Mouse (Mus musculus): ENCODE data around the gene Ift122.

The Ift122 gene

GRCm38 (mm10) chr6:115892363-115892762 lies 39.1 kb downstream of the Ift122 start:
- DNase-seq: no peak

GRCm38 (mm10) chr6:115896346-115896745 lies 43.1 kb downstream of the Ift122 start:
- peak in 1 of 2 experiments; percentile 14 for DNase-seq

- peak; percentile 46 to 81 for DNase-seq
Measured at GRCm38 (mm10) chr6:115897117-115897516, 43.8 kb downstream of the Ift122 start.

DNA sequence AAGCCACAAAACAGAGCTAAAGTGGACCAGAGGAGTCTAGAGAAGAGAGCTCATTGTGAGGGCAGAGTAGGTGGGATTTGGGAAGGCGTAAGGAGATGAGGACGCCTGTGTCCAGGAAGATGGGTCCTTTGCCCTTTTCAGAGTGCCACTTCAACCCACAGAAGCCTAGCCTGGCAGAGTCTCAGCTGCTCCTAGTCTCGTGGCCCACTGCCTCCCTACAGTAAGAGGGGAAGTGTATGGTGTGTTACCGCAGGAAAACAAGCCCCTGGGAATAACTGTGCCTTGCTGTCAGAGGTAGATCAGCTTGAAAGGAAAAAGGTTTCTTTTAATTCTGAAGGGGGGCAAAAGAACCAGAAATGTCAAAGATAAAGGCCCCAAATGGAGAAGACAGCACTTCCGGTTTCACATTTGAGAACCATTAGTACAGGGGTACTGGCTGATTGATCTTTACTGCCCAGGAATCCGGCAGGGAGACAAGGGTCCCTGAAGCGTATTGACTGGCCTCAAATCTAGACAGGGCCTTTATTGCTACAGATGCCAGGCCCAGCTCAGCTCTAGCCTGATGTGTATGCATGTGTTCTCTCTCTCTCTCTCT lies 44.8 kb downstream of the Ift122 start:
- DNase-seq: peak in 1 of 2 experiments; percentile 16

- peak; percentile 81 to 86 for DNase-seq
Measured at GRCm38 (mm10) chr6:115901062-115901461, 47.8 kb downstream of the Ift122 start.

DNA sequence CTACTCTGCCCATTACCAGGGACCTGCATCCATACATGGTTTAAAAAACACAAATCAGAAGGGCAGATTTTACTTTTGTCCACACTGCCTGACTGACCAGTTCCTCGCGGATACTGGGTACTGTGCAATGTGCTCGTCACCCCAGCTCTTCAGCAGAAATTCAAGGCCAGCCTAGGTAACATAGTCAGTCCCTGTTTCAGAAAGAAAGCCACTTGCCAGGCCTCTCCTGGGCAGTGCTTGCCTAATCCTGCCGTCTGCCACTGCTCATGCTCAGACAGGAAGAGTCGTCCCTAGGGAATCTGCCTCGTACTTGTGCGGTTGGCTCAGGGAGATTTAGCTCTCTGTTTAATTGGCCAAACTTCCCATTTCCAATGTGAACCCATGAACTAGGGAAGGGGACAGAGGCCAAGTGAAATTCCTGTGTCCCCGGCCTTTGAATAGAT lies 48.2 kb downstream of the Ift122 start:
- DNase-seq: peak in 1 of 2 experiments; percentile 39

- no peak for DNase-seq
Measured at GRCm38 (mm10) chr6:115902545-115902944, 49.3 kb downstream of the Ift122 start.

DNA sequence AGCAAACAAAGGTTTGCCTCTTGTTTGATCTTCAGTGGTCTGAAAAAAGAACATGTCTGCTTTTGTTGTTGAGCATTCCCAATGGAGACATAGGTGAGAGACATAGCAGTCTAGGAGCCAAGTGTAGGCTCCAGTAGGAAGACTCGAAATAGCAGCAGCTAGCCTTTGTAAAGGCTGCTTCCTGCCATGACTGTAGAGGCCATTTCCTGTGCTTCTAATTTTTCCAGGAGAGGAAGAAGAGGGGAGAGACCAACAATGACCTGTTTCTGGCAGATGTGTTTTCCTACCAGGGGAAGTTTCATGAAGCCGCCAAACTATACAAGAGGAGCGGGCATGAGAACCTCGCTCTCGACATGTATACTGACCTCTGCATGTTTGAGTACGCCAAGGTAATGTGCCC lies 52.3 kb downstream of the Ift122 start:
- DNase-seq: no peak

DNA sequence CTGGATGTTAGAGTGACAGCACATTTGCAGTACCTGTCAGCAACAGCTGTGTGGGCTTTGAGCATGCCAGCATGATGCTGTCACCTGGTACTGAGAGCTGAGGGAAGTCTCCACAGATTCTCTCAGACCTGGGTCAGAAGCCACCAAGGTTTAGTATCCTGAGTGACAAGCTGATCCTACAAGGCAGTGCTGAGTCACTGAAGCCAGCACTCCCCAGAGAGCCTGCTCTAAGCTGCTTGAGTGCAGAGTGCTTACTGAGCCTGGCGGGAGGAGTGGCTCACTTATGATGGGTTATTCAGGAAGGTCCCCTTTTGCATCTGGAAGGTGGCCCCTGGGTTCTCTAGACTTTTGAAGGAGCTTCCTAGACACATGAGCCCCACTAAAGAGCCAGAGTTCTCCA lies 53.2 kb downstream of the Ift122 start:
- DNase-seq: no peak

GRCm38 (mm10) chr6:115906871-115907270 lies 53.6 kb downstream of the Ift122 start:
- DNase-seq: no peak

DNA sequence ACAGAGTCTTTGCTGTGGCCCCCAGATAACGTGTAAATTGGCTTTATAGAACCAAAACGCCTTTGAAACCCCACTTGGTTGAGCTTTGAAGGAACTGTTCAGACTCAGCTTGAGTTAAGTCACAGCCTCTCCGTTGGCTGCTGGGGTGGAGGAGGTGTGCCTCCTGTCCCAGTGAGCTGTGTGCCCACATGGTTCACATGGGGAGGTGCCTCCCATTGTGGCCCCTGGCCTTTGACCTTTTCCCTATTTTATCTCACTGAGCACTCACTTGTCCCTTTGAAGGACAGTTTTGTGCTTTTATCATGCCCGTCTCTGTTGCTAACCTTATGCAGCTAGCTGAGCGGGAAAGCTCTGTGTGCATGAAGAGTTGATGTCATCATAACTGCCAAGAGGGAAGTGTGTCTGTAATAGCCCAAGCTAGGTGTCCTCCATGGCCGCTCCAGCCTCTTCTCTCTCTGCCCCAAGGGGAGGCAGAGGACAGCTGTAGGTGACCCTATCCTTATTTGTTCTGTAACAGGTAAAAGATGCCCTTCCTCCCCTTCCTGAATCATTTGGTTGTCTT lies 55.2 kb downstream of the Ift122 start:
- DNase-seq: no peak

GRCm38 (mm10) chr6:115909052-115909451 lies 55.8 kb downstream of the Ift122 start:
- no peak for DNase-seq

DNA sequence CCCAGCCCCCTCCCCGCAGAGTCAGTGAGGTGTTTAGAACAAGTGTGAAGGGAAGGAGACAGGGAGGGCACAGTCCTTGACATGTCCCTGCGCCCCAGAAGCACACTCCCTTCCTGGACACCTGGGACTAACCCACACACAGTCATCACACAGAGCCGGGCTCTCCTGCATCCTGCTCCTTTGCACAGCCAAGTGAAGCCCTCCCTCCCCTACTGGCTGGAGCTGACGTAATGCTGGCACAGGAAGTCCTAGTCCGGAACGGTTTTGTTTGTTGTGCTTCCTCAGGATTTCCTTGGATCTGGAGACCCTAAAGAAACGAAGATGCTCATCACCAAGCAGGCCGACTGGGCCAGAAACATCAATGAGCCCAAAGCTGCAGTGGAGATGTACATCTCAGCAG lies 56.7 kb downstream of the Ift122 start:
- peak; percentile 81 to 90 for DNase-seq

GRCm38 (mm10) chr6:115911763-115912162 lies 58.5 kb downstream of the Ift122 start:
- no peak for DNase-seq

DNA sequence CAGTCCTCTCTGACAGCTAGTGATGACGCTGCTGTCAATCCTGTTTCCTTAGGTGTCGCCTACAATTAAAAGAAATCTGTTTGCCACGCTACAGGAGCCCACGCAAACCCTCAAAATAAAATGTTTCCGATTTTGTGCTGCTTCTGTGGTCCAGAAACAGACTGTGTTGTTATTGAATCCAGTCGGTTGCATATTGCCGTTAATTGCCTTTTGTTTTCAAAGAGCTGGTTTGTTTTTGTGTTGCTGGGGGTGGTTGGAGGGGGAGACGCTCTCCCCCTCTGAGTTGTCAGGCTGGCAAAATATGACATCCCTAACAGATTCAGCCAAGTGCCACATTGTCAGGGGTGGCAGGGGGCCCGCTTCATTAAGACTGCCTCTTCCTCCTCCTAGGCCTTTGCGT lies 60.2 kb downstream of the Ift122 start:
- DNase-seq: no peak

DNA sequence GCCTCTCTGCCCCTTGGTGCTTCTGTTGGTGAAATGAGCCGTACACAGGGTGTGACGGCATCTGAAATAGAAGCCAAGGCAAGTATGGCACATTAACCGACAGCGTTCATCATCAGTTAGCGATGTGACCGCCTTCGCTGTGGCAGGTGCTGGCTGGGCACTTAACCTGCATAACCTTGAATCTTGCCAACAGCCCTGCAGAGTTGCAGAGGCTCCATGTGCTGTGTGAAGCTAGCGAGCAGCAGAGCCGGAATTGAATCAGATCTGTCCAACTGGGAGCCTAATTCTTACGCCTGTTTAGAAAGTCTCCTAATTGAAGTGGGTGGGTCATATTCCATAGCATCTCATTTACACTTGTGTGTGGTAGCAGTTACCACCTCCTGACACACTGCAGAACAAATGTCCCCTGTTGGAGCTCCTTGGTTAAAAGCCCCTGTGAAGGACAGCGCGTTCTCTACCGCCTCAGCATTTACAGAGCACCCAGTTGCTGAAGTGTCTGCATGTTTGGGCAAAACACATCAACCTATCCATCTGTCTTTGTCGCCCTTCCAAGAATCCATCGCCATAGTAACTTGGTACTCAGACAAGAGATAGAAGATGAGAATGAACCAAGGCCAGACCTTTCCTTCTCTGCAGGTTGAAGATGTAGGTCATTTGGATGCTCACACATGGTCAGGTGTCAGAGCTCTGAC lies 61.4 kb downstream of the Ift122 start:
- DNase-seq: no peak

DNA sequence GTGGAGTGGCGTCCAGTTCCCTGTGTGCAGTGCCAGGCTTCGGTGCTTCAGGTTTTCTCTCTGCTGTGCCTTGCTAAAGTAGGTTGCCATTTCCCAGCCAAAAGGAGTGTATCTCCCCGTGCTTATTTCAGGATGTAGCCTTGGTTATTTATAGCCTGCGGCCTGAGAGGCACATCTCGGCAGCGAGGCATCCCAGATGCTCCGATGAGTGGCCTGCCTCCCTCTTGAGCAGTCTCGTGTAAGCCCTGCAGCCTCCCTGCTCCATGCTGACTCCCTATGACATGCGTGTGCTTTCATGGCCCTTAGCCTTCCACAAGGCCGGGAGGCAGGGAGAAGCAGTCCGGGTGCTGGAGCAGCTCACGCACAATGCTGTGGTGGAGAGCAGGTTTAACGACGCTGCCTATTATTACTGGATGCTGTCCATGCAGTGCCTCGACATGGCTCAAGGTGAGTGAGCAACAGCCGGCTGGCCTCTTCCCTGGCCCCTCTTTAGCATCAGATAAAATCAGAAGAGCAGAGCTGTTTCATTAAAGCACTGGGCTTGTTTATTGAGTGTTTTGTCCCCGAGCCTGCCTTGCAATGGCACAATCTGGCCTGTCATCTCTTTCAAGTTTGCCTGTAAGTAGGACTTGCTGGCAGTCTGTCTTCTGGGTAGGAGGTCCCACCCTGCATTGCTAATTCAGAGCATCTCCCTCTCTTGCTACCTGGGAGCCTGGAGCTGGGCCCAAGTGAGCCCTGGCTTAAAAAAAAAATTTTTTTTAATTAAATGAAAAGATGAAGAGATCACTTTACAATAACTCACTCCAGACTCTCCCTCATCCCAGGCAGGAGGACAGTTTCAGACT lies 62.6 kb downstream of the Ift122 start:
- DNase-seq: no peak

DNA sequence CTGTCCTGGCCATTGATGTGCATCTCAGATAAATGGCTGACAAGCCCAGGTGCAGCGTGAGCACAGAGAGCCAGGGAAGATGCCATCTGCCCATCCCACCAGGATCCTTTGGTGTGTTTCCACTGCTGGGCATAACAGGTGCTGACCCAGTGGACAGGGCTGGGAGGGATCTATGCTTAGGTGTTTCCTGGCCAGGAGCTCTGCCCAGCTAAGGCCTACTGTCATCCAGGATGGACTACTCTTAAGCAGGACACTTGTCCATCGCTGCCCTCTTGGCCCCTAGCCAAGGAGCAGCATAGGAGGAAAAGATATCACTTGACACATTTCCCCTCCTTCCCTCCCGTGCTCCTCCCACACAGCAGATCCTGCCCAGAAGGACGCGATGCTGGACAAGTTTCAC lies 63.3 kb downstream of the Ift122 start:
- DNase-seq: no peak

GRCm38 (mm10) chr6:115918615-115919014 lies 65.3 kb downstream of the Ift122 start:
- DNase-seq: no peak

DNA sequence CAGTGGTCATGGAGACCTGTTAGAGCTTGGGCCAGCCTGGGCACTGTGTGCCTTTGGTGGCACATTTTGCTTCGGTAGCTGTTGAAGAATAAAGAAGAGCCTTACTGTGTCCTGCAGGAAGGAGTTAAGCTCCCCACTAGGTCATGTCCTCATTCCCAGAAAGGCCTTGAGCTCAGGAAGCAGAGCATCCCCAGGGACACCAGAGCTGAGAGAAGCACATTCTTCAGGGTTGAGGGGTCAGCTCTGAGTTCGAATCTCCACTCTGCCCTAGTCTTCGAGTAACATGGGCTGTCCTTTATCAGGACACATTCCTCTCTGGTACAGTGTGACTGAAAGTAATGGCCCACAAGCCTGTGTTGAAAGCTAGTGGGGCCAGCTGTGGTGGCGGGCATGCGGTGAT lies 66.6 kb downstream of the Ift122 start:
- no peak for DNase-seq

DNA sequence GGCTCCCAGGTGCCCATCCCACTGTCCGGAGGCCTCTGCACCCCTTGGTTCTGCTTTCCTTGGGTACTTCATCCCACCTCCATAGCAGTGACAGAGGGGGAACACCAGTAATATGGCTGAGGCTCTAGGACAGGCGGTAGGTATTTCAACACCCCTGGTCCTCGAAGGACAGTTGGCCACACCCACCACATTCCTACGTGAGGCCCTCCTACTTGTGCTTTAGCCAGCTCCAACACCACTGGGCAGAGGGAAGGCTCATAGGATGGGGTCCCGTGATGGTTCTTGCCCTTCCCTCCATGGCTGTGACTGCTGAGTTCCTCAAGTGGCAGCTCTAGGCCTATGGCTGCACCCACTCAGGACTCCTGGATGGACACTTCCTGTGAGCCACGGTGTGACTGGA lies 71.6 kb downstream of the Ift122 start:
- peak in 1 of 2 experiments; percentile 67 for DNase-seq

DNA sequence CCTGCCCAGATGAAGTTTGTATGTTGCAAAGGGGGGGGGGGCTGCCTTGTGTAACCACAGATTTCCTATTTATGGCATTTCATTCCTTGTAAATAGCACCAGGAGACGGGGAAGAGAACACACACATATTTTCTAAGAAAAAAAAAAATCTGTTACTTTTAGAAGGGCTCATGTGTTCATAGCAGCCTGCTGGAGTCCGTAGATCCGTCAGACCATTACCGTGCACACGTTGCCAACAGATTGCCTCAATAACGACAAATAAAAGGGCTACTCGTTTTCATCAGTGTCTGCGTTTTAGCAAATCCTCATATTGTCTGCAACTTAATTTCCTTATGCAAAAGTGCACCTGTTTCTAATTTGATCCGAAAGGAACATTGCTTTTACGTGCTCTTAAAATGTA lies 73.1 kb downstream of the Ift122 start:
- DNase-seq: no peak

Measured in lung, postnatal 4 days (tissue).